Mouse (Mus musculus) embryonic fibroblast, embryonic 13.5 days (primary cell): ENCODE data around the gene Scarb1.

Source experiments
- CTCF ChIP-seq: IDR thresholded peaks from 2 replicates; pipeline ENCODE4 v1.5.1; 2011; ENCODE audit warnings: mild to moderate bottlenecking, control low read depth, low read length, moderate library complexity, borderline replicate concordance; ENCODE audit not compliant: insufficient read depth
- POLR2A ChIP-seq: IDR thresholded peaks from 2 replicates; pipeline ENCODE4 v1.6.1; 2011; ENCODE audit warnings: low read depth, mild to moderate bottlenecking, control low read depth, low read length, moderate library complexity

- TF ChIP-seq CTCF: no peak
- TF ChIP-seq POLR2A: peak; percentile 60
Observed at GRCm38 (mm10) chr5:125388358-125389092, 47.6 kb upstream of the Scarb1 start.
